Mouse (Mus musculus): ENCODE measurements around the gene Mpp5.

DNA sequence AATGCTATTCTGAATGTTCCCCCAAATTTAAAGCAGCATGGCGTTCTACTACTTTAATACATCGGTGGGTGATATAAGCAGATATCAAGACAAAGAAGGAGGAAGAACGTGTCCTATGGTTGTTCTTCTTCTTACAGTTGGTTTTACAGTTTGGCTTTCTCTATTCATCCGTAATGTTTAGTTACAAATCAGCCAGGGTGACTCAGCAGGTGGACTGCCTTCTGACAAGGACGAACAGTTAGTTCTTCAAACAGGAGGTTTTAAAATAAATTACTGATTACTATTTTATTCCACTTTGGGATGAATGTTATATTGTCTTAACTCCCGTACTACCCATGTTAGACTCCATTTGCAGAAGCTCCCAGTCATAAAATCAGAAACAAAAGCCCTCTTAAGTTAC, 2.5 kb upstream of the Mpp5 start:
- TF ChIP-seq POLR2A (IDR thresholded peaks at IDR 0.05; ENCODE audit: insufficient read depth, low read length) (no peak), CTCF (IDR thresholded peaks at IDR 0.05; ENCODE audit: low read depth, low read length) (no peak)
